Mouse (Mus musculus) CH12.LX (cell line): Measurements from ENCODE around the gene Gdi1. TPM values are rescaled to one million over a fixed set of nuclear protein-coding genes. Genes with fewer than 3 reads are reported as not detected.

Experiments used
- DNase-seq: peaks from one replicate; pipeline ENCODE4 v3.0.0-alpha.2; 2013; ENCODE audit errors: extremely low read depth
- H3K27ac ChIP-seq: 2 replicates; pipeline ENCODE4 v1.5.1; 2012; ENCODE audit warnings: low read depth, mild to moderate bottlenecking, control low read depth, moderate library complexity; ENCODE audit not compliant: insufficient read depth
- H3K27me3 ChIP-seq: replicated peaks from 2 replicates; pipeline ENCODE3; 2012; ENCODE audit warnings: inconsistent platforms
- H3K36me3 ChIP-seq, 2 experiments: replicated peaks in 1 of 2; 2 replicates each; pipeline versions ENCODE3 to v1.6.1; 2012; ENCODE audit warnings: inconsistent platforms in 1 of 2, low read length in 1 of 2, mild to moderate bottlenecking in 1 of 2, mixed read lengths in 1 of 2, moderate library complexity in 1 of 2; ENCODE audit not compliant: control insufficient read depth in 1 of 2, insufficient read depth in 1 of 2
- H3K4me1 ChIP-seq, 2 experiments: 2 replicates each; pipeline ENCODE4 v1.6.1; 2012; ENCODE audit warnings: inconsistent platforms in 1 of 2, moderate library complexity in 1 of 2; ENCODE audit not compliant: insufficient read depth in 2 of 2, control insufficient read depth in 1 of 2
- H3K4me2 ChIP-seq: 2 replicates; pipeline ENCODE4 v1.6.1; 2012; ENCODE audit warnings: low read depth, mild to moderate bottlenecking, control low read depth; ENCODE audit not compliant: poor library complexity, insufficient read depth, severe bottlenecking
- H3K4me3 ChIP-seq, 3 experiments: fragments of 150-350 bp in 1 of 3; sonication (generic) in 1 of 3; replicated peaks in 1 of 3; 2 replicates each; pipeline versions ENCODE3 to v1.5.1; 2011 to 2012; ENCODE audit warnings: low read depth in 2 of 3, low read length in 2 of 3, mild to moderate bottlenecking in 2 of 3, moderate library complexity in 2 of 3, control low read depth in 1 of 3, improper control_type of control experiment in 1 of 3, inconsistent platforms in 1 of 3, mixed read lengths in 1 of 3; ENCODE audit not compliant: poor library complexity in 1 of 3
- H3K79me2 ChIP-seq: replicated peaks from 2 replicates; pipeline ENCODE4 v1.6.1; 2012; ENCODE audit warnings: mild to moderate bottlenecking, moderate library complexity; ENCODE audit not compliant: control insufficient read depth, poor library complexity, insufficient read depth, severe bottlenecking; ENCODE audit errors: extremely low read depth
- H3K9ac ChIP-seq: 2 replicates; pipeline ENCODE4 v1.6.1; 2012; ENCODE audit warnings: low read depth, mild to moderate bottlenecking, control low read depth, moderate library complexity; ENCODE audit not compliant: insufficient read depth
- H3K9me3 ChIP-seq: replicated peaks from 2 replicates; pipeline ENCODE3; 2012; ENCODE audit warnings: low read length, inconsistent platforms, mixed read lengths
- BHLHE40 ChIP-seq: IDR thresholded peaks from 2 replicates; pipeline ENCODE4 v1.6.1; 2011; ENCODE audit warnings: mild to moderate bottlenecking, low read depth, low read length, improper control_type of control experiment
- CHD2 ChIP-seq: IDR thresholded peaks from 2 replicates; pipeline ENCODE4 v1.6.1; 2011; ENCODE audit warnings: low read length, improper control_type of control experiment
- E2F4 ChIP-seq: IDR thresholded peaks from 2 replicates; pipeline ENCODE4 v1.6.1; 2011; ENCODE audit warnings: low read depth, low read length, improper control_type of control experiment; ENCODE audit not compliant: insufficient replicate concordance
- ELF1 ChIP-seq: IDR thresholded peaks from 2 replicates; pipeline ENCODE4 v1.6.1; 2014; ENCODE audit warnings: low read depth, mild to moderate bottlenecking, inconsistent platforms, low read length, improper control_type of control experiment
- ETS1 ChIP-seq: conservative IDR thresholded peaks from 2 replicates; pipeline ENCODE4 v1.6.1; 2012; ENCODE audit warnings: low read depth, mild to moderate bottlenecking, inconsistent platforms, low read length, improper control_type of control experiment, moderate library complexity
- GABPA ChIP-seq: IDR thresholded peaks from 2 replicates; pipeline ENCODE4 v1.6.1; 2012; ENCODE audit warnings: low read depth, low read length, improper control_type of control experiment, inconsistent platforms; ENCODE audit not compliant: insufficient replicate concordance
- HCFC1 ChIP-seq: IDR thresholded peaks from 2 replicates; pipeline ENCODE4 v1.6.1; 2012; ENCODE audit warnings: low read depth, mild to moderate bottlenecking, inconsistent platforms, low read length, improper control_type of control experiment
- KAT2A ChIP-seq: IDR thresholded peaks from 2 replicates; pipeline ENCODE4 v1.6.1; 2012; ENCODE audit warnings: low read length, improper control_type of control experiment, inconsistent platforms; ENCODE audit not compliant: insufficient replicate concordance
- MAZ ChIP-seq: IDR thresholded peaks from 2 replicates; pipeline ENCODE4 v1.6.1; 2012; ENCODE audit warnings: low read depth, mild to moderate bottlenecking, inconsistent platforms, low read length, improper control_type of control experiment, moderate library complexity
- MEF2A ChIP-seq: IDR thresholded peaks from 2 replicates; pipeline ENCODE4 v1.6.1; 2014; ENCODE audit warnings: low read depth, mild to moderate bottlenecking, inconsistent platforms, low read length, improper control_type of control experiment, borderline replicate concordance
- MXI1 ChIP-seq: IDR thresholded peaks from 2 replicates; pipeline ENCODE4 v1.6.1; 2011; ENCODE audit warnings: mild to moderate bottlenecking, low read depth, low read length, improper control_type of control experiment
- MYC ChIP-seq: IDR thresholded peaks from 2 replicates; pipeline ENCODE4 v1.6.1; 2011; ENCODE audit warnings: low read depth, mild to moderate bottlenecking, improper control_type of control experiment, low read length
- NELFE ChIP-seq: IDR thresholded peaks from 2 replicates; pipeline ENCODE4 v1.6.1; 2011; ENCODE audit warnings: low read depth, low read length, improper control_type of control experiment
- NRF1 ChIP-seq: IDR thresholded peaks from 2 replicates; pipeline ENCODE4 v1.6.1; 2014; ENCODE audit warnings: low read depth, mild to moderate bottlenecking, inconsistent platforms, low read length, improper control_type of control experiment, moderate library complexity
- PAX5 ChIP-seq: IDR thresholded peaks from 2 replicates; pipeline ENCODE4 v1.6.1; 2012; ENCODE audit warnings: low read length, inconsistent platforms, mixed read lengths
- POLR2A ChIP-seq: IDR thresholded peaks from 2 replicates; pipeline ENCODE4 v1.6.1; 2011; ENCODE audit warnings: low read depth, mild to moderate bottlenecking, improper control_type of control experiment, low read length
- RAD21 ChIP-seq: IDR thresholded peaks from 2 replicates; pipeline ENCODE4 v1.6.1; 2011; ENCODE audit warnings: low read depth, mild to moderate bottlenecking, low read length, improper control_type of control experiment, moderate library complexity
- RCOR1 ChIP-seq: conservative IDR thresholded peaks from 2 replicates; pipeline ENCODE4 v1.6.1; 2012; ENCODE audit warnings: low read depth, mild to moderate bottlenecking, inconsistent platforms, low read length, improper control_type of control experiment
- SIN3A ChIP-seq: IDR thresholded peaks from 2 replicates; pipeline ENCODE4 v1.6.1; 2012; ENCODE audit warnings: low read length, improper control_type of control experiment, inconsistent platforms
- SMC3 ChIP-seq: IDR thresholded peaks from 2 replicates; pipeline ENCODE4 v1.6.1; 2011; ENCODE audit warnings: low read depth, low read length, improper control_type of control experiment
- TCF12 ChIP-seq: IDR thresholded peaks from 2 replicates; pipeline ENCODE4 v1.6.1; 2014; ENCODE audit warnings: low read depth, mild to moderate bottlenecking, inconsistent platforms, low read length, improper control_type of control experiment
- ZMIZ1 ChIP-seq: IDR thresholded peaks from 2 replicates; pipeline ENCODE4 v1.6.1; 2012; ENCODE audit warnings: low read depth, mild to moderate bottlenecking, inconsistent platforms, low read length, improper control_type of control experiment
- ZNF384 ChIP-seq: IDR thresholded peaks from 2 replicates; pipeline ENCODE4 v1.6.1; 2012; ENCODE audit warnings: low read depth, low read length, improper control_type of control experiment, inconsistent platforms
- dilution Hi-C: fragments of 300-500 bp; cut with MboI; formaldehyde crosslinking; loops from 2 replicates; pipeline ENCODE4 v1.14.3; 2020; ENCODE audit warnings: low sequenced_read_pairs; ENCODE audit not compliant: extremely low pct_unique_long_range_greater_than_20kb, extremely low pct_ligation_motif_present
- in situ Hi-C: fragments of 300-500 bp; cut with MboI; formaldehyde crosslinking; loops from 3 replicates; pipeline ENCODE4 v1.14.3; 2019; ENCODE audit warnings: low sequenced_read_pairs, low pct_ligation_motif_present, low pct_unique_long_range_greater_than_20kb, mixed read lengths
- polyA plus RNA-seq: library from polyadenylated mRNA; unstranded; fragments of >175 nt; gene quantifications from 2 replicates; pipeline ENCODE4 v1.2.1, GENCODE M21; 2012; ENCODE audit warnings: low read depth; ENCODE audit not compliant: insufficient read length
- total RNA-seq, 2 experiments: library from RNA; depleted of rRNA; stranded (reverse); fragments of 300-350 nt in 1 of 2; fragments of >200 nt in 1 of 2; gene quantifications; 2 replicates each; pipeline ENCODE4 v1.2.3; 2012 to 2014

Gdi1 gene
- total and polyA plus RNA-seq, 3 experiments, result 32.4 to 66.5 (median 42.7) TPM

GRCm38 (mm10) chrX:74353467-74353770, 48.6 kb downstream of the Gdi1 start, which contains the start of gene Lage3:
Lage3 (minus strand) TSS chrX:74353618.
- dilution Hi-C loops, result no loop called here
- H3K36me3 ChIP-seq, result no peaks in the 10 kb centered on the region
- peak within 1 kb of the TSS; percentile 44 for H3K4me2 ChIP-seq
- H3K4me3 ChIP-seq, result peak within 1 kb of the TSS; percentile 61 to 88 (median 68)
- H3K27me3 ChIP-seq, result no peaks in the 10 kb centered on the region
- in situ Hi-C loops, result no loop called here
- TF ChIP-seq RAD21, result no peak
- no peak for TF ChIP-seq CHD2
- no peak for TF ChIP-seq PAX5
- no peak for TF ChIP-seq ZNF384
- TF ChIP-seq HCFC1, result peak; percentile 51
- TF ChIP-seq MYC, result no peak
- peak; percentile 56; the same call in 1 of the 2 replicates for TF ChIP-seq MAZ
- peak; percentile 62 for TF ChIP-seq TCF12
- no peak for TF ChIP-seq SMC3
- TF ChIP-seq ZMIZ1, result 0 out of 2 replicates have a peak, but pooled peaks have one; percentile 44
- no peak for TF ChIP-seq E2F4
- TF ChIP-seq GABPA, result no peak
- peak; percentile 71 for TF ChIP-seq POLR2A
- peak; percentile 77 for TF ChIP-seq NRF1
- peak; percentile 41; the same call in 1 of the 2 replicates for TF ChIP-seq ELF1
- no peak for TF ChIP-seq MEF2A
- 0 out of 2 replicates have a peak, but pooled peaks have one; percentile 34 for TF ChIP-seq SIN3A
- 0 out of 2 replicates have a peak, but pooled peaks have one; percentile 17 for TF ChIP-seq KAT2A
- no peak for TF ChIP-seq RCOR1
- peak; percentile 71 for TF ChIP-seq NELFE
- TF ChIP-seq BHLHE40, result no peak
- no peak for TF ChIP-seq ETS1
- no peak for TF ChIP-seq MXI1
- peak within 1 kb of the TSS; percentile 79 for H3K9ac ChIP-seq
- peak; percentile 75 for DNase-seq
- 0 out of 2 replicates have a peak, but pooled peaks cover 4% of the 10 kb centered on the region for H3K79me2 ChIP-seq
- 0 out of 2 replicates have a peak within 1 kb of the TSS, but pooled peaks have one; percentile 27 for H3K27ac ChIP-seq
- H3K4me1 ChIP-seq, result no peaks in the 10 kb centered on the region
- H3K9me3 ChIP-seq, result no peaks in the 10 kb centered on the region
